12 mouse cellular contexts compared by ENCODE assay signal in the genomic region with DNA sequence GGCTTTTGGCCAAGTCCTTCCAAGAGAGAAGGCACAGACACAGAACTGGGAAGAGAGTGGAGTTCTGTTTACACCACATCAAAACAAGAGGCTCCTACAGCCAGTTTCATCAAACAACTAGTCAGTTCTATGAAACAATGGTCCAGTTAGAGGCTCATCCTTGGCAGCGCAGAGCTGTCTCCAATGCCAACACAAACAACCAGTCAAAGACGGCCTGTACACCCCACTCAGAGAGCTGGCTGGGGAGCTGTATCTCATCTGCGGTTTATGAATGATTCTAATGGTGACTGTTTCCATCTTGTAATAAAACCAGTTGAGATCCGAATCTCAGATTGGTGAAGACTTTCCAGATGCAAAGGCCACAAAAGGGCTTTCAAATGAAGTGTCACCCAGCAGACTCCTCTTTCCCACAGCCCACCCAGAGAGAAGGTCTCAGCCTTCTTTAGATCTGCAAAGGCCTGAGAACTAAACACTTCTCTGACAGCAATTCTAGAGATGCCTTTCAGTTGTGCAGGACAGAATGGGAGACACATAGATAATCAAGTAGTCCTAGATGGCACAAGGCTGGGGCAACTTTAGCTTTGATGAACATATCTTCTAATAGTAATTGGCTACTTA.
DNase-seq lines count a peak whose midpoint lies in the region; ATAC-seq and TF ChIP-seq lines count a peak whose summit lies in the region.
"Had no signal": no experiment of that assay in that cellular context is flagged by ENCODE, and none has a peak within 500 bp of the region (broad histone marks: within the 10 kb centered on the region; RNA-seq: fewer than 3 reads in every experiment).

No protein-coding gene starts in this region.

- H3K4me1 ChIP-seq in hindbrain, postnatal 0 days (ENCODE audit: insufficient read depth, low read length) = no peaks in the 10 kb centered on the region
- no peaks in the 10 kb centered on the region for H3K4me1 ChIP-seq in hindbrain, embryonic 13.5 days (replicated peaks)
- no peaks in the 10 kb centered on the region for H3K4me1 ChIP-seq in stomach, embryonic 15.5 days

- no peaks in the 10 kb centered on the region for H3K36me3 ChIP-seq in hindbrain, postnatal 0 days (ENCODE audit: insufficient read depth, low read length)
- H3K36me3 ChIP-seq in hindbrain, embryonic 13.5 days = no peaks in the 10 kb centered on the region
- no peaks in the 10 kb centered on the region for H3K36me3 ChIP-seq in stomach, embryonic 15.5 days

- no peak overlapping the region for H3K4me3 ChIP-seq in hindbrain, postnatal 0 days (ENCODE audit: low read length)
- H3K4me3 ChIP-seq in hindbrain, embryonic 13.5 days = no peak overlapping the region
- no peak overlapping the region for H3K4me3 ChIP-seq in layer of hippocampus, adult 2 months
- no peak overlapping the region for H3K4me3 ChIP-seq in stomach, embryonic 15.5 days (replicated peaks)
- H3K4me3 ChIP-seq: erythroblast, embryonic 14.5 days had no signal

- peak; percentile 92 for ATAC-seq in hindbrain, postnatal 0 days
- no peak for ATAC-seq in hindbrain, embryonic 13.5 days (ENCODE audit: low FRiP score)
- ATAC-seq in stomach, embryonic 15.5 days (ENCODE audit: insufficient read depth, low FRiP score, low read depth) = no peak
- no peak for ATAC-seq in erythroblast, adult 5-6 weeks (replicated peaks; ENCODE audit: low FRiP score, poor library complexity, severe bottlenecking)
- ATAC-seq: CD4-positive, CD25-positive, alpha-beta regulatory T cell, adult 4 months; intestine, postnatal 0 days had no signal

- H3K9ac ChIP-seq in hindbrain, postnatal 0 days (replicated peaks; ENCODE audit: low read length) = no peak overlapping the region
- H3K9ac ChIP-seq in hindbrain, embryonic 13.5 days = no peak overlapping the region
- H3K9ac ChIP-seq in stomach, embryonic 15.5 days = no peak overlapping the region

- H3K27ac ChIP-seq in hindbrain, postnatal 0 days = no peak overlapping the region
- no peak overlapping the region for H3K27ac ChIP-seq in hindbrain, embryonic 13.5 days
- no peak overlapping the region for H3K27ac ChIP-seq in layer of hippocampus, adult 2 months
- H3K27ac ChIP-seq in stomach, embryonic 15.5 days = peak overlapping the region; percentile 31; the same call in 1 of the 2 replicates

- H3K27me3 ChIP-seq in hindbrain, postnatal 0 days (ENCODE audit: insufficient read depth, low read length) = no peaks in the 10 kb centered on the region
- no peaks in the 10 kb centered on the region for H3K27me3 ChIP-seq in hindbrain, embryonic 13.5 days
- H3K27me3 ChIP-seq in stomach, embryonic 15.5 days (replicated peaks) = no peaks in the 10 kb centered on the region

- DNase-seq in hindbrain, postnatal 0 days (ENCODE audit: low spot score) = peak; percentile 57
- peak; percentile 24 for DNase-seq in right cerebral cortex, adult 18-20 months
- DNase-seq in right cerebral cortex, adult 2 months (ENCODE audit: low spot score in 2 of 2) = no peak
- peak; percentile 11 to 20 for DNase-seq in layer of hippocampus, adult 2 months (ENCODE audit: low spot score in 2 of 2)
- DNase-seq in adrenal gland, postnatal 14 days = no peak

- TF ChIP-seq CTCF in hindbrain, postnatal 0 days (IDR thresholded peaks at IDR 0.05; ENCODE audit: low read depth) = no peak
- TF ChIP-seq CTCF in layer of hippocampus, adult 2 months (conservative IDR thresholded peaks at IDR 0.05) = no peak

- H3K9me3 ChIP-seq in hindbrain, postnatal 0 days (ENCODE audit: low read length) = no peaks in the 10 kb centered on the region
- H3K9me3 ChIP-seq in hindbrain, embryonic 13.5 days = no peaks in the 10 kb centered on the region
- no peaks in the 10 kb centered on the region for H3K9me3 ChIP-seq in stomach, embryonic 15.5 days

- 61% methylated on average over 4 of the region's 4 CpGs for WGBS in hindbrain, postnatal 0 days
- WGBS in hindbrain, embryonic 13.5 days = 78% methylated on average over 4 of the region's 4 CpGs
- 53% methylated on average over 4 of the region's 4 CpGs for WGBS in stomach, embryonic 15.5 days

- H3K4me2 ChIP-seq in hindbrain, postnatal 0 days (ENCODE audit: low read depth, low read length) = no peak overlapping the region
- no peak overlapping the region for H3K4me2 ChIP-seq in hindbrain, embryonic 13.5 days
- no peak overlapping the region for H3K4me2 ChIP-seq in stomach, embryonic 15.5 days
- H3K4me2 ChIP-seq: liver, embryonic 11.5 days had no signal

Comparison
In these comparisons a context has a peak if more than half of its experiments do, and no peak if none do; other contexts are left out.
1. DNase-seq: peak in hindbrain, postnatal 0 days (single experiment), right cerebral cortex, adult 18-20 months (single experiment) and layer of hippocampus, adult 2 months (2 of 2); none in right cerebral cortex, adult 2 months (0 of 2) and adrenal gland, postnatal 14 days (single experiment).